Mouse (Mus musculus): ENCODE measurements around the gene Sh3bp1.
A peak's percentile ranks its signal among the peaks of the same experiment; 100 is the strongest.

The Sh3bp1 gene

DNA sequence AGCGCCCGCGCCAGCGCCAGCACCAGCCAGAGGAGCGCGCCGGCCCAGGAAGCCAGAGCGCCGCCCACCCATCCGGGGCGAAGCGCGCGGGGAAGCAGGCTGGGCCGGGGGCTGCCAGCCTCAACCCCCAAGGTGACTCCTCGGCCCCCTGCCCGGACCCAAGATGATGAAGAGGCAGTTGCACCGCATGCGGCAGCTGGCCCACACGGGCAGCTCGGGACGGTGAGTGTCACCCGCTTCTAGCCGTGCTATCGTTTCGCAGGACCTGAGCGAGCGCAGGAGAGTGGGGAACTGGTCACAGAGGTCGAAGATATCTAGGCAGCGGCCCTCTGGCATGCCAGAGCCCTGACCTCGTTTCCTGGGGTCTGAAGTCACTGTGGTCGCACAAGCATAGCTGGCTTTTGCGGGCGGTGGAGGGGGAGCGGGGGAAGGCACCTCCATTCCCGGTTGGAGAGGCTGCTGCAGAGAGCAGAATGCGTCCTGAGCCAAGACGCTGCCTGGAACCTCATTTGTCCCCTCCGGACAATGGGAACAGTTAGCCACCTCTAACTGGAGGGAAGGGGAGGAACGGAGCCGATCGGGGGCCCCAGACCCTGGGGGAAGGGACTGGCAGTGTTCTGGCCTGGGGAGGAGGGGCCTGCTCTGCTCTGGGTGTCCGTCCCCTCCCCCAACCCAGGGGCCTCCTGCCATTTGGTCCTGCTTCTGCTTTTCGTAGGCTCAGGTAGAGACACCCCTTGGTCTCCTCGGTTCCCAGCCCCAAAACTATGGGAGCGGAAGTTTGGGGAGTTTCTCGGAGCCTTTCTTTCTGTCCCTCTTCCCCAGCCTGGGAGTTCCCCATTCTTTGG, at the start of gene Sh3bp1:
Sh3bp1 (plus strand) TSS at position 29 of the 845 bp plus-strand sequence.
- peak; percentile 74 to 88 for DNase-seq (ENCODE audit: low spot score in 2 of 2)

DNA sequence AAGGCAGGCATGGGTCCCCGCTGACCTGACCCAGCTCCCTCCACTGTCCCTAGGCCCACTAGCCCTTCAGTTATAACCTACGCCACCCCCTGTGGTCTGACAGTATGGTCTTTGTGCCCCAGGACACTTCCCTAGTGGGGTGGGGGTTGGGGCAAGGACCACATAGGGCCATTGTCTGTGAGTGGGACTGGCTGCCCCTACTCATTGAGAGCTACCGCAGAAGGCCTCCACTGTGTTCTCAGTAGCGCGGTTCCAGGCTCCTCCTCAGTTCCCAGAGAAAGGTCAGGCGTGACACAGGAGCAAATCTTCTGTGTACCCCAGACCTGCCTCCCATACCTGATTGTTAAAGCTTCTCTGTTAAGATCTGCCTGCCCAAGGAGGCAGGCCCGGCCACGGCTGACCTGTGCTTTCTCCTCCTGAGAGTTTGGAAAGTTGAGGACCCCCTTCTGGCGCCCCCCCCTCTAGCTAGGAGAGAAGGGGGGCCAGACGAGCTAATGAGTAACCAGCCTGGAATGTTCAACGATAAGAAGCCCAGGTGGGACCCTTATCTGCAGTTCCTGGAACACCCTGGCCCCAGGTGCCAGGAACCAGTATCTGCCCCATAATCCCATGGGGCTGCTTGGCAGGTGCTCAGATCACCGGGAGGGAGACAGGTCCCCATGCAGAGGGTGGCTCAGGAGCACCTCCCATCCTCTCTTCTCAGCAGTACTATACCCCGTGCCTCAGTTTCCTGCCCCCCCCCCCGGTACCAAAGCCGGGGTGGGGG, 49.3 kb upstream of the Sh3bp1 start:
- no peak for DNase-seq (ENCODE audit: low spot score in 2 of 2)

DNA sequence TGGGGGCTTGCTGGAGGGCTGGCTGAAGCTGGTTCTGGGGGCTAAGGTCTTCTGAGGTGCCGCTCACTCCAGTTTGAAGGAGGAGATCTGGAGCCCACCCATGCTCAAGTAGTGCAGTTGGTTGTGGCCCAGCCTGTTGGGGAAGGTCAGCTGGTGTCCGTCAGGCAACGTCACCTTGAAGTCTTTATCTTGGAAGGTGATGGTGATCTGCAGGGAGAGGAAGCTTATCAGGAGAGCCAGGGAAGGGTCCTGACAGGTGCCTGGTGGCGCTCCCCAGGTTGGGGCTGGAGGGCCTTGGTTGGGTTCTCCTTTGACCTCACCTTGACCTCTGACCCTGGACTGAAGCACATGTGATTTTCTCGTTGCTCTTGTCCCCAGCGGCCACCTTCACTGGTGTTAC, 48.6 kb upstream of the Sh3bp1 start:
- DNase-seq (ENCODE audit: low spot score in 2 of 2): no peak

DNA sequence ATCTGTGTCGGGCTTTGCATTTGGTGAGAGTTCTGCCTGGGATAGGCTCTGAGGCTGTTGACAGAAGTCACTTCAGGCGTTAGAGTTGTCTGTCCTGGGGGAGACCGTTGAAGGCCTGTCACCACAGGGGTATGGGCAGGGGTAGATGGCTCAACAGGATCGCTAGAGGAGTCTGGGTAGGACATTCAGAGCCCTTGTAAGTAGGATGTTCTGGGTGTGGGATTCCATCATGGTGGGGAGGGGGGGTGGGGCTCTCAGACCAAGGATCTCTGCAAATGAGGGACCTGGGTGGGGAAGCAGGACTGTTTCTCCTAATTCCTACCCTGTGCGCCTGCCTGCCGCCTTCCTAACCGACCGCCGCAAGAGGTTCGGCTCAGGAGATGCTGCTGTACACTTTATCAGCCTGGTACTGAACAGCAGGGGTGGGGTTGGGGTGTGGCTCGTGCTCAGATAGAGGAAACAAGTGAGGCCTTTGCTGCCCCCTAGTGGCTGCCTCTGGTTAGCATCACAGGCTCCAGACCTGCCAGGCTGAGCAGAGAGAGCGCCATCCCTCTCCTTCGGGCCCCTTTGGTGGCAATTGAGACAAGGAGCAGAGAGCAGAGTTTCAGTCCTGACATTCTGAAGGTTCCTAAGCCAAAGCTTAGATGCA, 47.9 kb upstream of the Sh3bp1 start:
- peak; percentile 92 to 98 for DNase-seq (ENCODE audit: low spot score in 2 of 2)

DNA sequence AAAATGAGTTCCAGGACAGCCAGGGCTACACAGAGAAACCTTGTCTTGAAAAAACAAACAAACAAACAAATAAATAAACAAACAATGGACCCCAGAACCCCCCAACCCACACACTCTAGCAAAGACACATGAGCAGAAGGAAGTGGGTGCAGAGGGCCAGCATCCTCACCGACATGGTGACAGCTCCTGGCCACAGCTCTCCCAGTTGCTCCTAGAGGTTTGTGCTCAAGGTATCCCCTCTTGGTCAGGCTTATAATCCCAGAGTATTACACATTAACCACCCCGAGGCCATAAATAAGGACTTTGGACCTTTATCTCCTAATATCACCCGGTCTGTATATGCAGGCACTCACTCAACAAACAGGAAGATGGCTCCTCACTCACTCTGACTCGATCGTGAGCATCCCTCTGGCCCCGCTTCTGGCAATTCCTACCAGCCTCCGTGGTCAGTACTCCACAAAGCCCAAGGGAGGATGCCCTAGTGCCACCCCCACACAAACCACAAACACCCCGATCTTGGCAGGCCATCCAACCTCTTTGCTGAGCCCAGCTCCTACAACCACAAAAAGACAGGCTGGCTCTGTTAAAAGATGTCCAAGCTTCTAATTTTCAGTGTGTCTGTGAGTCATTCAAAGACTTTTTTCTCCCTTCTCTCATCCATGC, 44.1 kb upstream of the Sh3bp1 start, which contains the start of gene Lgals2:
Lgals2 (minus strand) TSS at position 227 of the 663 bp plus-strand sequence.
- DNase-seq (ENCODE audit: low spot score in 2 of 2): no peak

DNA sequence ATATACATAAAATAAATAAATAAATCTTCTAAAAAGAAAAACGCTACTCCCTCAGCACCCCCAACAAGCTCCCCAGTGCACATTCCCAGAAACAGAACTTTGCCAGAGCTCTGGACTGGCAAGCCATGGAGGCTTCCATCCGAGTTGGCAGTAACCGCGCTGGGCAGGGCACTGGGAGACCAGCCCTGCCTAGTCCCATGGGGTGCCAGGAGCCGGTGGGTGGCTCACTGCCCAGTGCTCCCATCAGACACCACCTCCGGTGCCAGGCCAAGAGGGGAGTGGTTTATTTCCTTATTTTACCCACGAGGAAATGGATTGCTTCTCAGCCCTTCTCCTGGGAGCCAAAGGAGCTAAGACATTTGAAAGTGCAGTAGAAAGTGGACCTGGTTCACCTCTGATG, 42.6 kb upstream of the Sh3bp1 start:
- DNase-seq (ENCODE audit: low spot score in 2 of 2): no peak

DNA sequence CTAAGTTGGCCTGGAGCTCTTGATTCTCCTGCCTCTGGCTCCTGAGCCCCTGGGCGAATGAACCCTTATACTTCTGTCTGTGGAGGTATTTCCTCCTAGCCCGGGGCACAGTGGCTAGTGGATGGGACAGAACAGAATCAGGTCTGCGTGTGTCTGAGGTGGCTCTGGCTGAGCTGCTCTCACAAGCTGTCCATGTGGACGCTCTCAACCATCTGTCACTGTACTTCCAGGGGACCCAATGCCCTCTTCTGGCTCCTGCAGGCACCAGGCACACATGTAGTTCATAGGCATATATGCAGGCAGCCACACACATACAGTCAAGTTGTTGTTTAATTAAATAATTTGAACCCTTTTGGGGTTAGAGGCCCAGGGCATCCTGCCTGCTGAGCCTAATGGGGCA, 40.3 kb upstream of the Sh3bp1 start:
- no peak for DNase-seq (ENCODE audit: low spot score in 2 of 2)

DNA sequence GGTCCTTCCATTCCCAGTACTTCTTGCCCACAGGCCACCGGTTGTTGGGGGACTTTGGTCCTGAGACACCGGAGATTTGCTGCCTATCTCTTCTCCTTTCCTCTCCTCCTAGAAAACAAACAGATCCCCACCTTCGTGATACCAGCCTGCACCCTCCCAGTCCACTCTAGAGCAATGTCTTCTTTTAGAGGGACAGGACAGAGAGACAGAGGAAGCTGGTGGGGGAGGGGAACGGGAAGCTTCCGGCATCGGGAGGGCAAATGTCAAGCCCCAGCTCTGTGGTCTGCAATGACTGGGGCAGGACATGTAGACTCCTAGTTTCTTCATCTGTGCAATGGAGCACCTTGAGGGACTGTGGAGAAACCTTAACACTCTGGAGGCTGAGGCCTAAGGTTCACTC, 39.9 kb upstream of the Sh3bp1 start:
- DNase-seq (ENCODE audit: low spot score in 2 of 2): no peak

DNA sequence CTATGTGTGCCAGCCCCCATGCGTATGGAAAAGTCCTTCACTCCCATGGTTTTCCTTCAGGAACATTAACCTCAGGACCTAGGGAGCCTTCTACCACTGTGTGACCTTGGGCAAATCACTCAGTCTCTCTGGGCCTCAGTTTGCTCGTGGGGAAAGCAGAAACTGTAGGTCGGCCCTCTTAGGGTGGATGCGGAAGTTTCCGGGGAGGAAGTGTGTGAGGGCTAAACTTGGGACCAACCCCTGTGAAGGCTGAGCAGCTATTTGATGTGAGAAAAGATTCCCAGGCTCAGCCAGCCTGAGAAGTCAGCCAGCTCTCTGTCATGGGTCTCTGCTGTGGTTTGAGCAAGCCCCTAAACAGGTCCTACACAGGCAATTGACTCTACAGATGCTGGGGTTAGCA, 37.3 kb upstream of the Sh3bp1 start:
- DNase-seq (ENCODE audit: low spot score in 2 of 2): no peak

DNA sequence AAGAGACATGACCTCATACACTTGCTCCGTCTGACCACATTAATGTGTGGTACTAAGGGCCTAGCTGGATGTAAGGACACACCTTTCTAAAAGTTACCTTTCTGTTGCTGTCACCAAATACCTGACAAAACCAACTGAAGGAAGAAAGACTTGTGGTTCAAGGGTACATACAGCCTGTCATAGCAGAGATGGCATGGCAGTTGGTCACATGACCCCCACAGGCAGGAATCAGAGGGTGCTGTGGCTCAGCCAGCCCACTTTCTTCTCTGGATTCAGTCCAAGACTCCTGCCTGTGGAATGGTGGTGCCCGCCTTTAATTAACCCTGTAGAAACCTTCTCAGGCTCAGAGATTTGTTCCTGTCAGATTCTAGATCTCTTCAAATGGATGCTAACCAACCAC, 36.4 kb upstream of the Sh3bp1 start:
- DNase-seq (ENCODE audit: low spot score in 2 of 2): no peak

DNA sequence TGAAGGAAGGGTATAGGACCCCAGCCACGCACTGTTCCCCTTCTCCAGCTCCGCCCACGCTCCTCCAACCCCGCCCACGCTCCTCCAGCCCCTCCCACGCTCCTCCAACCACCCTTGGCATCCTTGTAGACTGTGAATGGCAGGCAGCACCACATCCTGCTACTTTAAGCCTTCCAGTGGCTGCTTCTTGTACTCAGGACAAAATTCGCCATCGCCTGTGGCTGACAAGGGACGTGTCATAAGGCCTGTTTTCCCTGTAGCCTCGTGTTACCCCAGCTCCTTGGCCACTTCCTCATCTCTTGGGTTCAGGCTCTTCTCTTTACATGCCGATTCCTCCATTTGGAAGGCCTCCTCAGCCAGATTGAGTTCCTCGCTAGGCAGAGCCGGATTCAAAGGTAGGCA, 35.7 kb upstream of the Sh3bp1 start:
- DNase-seq (ENCODE audit: low spot score in 2 of 2): no peak

DNA sequence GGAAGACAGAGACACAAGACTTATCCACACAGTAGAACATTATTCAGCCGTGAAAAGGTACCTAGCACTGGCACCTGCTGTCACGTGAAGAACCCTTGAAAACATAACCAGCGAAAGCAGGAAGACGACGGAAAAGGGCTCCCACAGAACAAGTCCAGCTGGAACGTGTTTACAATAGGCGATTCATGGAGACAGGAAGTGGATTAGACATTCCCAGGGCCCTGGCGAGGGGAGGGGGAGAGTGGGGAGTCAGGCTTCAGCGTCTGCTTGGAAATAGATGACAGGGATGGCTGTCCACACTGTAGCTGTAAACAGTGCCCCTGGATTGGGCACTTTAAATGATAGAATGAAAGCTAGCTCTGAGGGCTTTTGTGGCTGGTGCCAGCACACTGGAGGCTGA, 31.2 kb upstream of the Sh3bp1 start:
- no peak for DNase-seq (ENCODE audit: low spot score in 2 of 2)

DNA sequence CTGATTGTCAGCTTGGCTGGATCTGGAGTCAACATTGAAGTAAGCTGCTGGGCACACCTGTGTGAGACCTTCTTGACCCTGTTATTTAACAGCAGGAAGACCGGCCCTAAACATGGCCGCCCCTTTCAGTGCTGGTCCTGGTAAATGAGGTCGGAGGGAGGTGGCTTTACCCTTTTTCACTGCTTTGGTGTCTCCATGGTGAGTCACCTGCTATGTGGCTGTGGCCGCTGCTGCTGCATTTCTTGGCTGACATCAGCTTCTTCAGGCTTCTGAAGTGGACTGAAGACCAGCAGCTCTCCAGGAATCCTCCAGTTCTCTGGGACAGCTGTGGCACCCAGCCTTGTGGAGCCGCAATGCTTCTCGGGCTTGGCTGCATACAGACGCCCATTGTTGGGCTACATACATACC, 30.7 kb upstream of the Sh3bp1 start:
- no peak for DNase-seq (ENCODE audit: low spot score in 2 of 2)

DNA sequence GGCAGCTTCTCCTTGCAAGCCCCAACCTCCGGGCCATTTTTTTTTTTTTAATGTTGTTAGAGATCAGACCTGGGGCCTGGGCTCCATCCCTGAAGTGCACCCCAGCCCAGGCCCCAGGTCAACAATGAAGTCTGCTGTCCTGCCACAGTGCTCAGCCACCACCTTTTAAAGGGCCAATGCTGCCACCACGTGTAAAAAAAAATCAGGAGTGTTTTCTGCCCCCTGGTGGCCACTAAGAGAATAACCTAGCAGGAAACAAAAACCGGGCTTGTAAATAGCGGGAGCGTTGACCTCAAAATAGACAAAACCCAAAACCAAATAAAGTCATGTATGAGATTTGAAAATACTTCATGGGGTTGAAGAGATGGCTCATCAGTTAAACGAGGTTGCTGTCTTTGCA, 29.8 kb upstream of the Sh3bp1 start:
- DNase-seq (ENCODE audit: low spot score in 2 of 2): no peak

DNA sequence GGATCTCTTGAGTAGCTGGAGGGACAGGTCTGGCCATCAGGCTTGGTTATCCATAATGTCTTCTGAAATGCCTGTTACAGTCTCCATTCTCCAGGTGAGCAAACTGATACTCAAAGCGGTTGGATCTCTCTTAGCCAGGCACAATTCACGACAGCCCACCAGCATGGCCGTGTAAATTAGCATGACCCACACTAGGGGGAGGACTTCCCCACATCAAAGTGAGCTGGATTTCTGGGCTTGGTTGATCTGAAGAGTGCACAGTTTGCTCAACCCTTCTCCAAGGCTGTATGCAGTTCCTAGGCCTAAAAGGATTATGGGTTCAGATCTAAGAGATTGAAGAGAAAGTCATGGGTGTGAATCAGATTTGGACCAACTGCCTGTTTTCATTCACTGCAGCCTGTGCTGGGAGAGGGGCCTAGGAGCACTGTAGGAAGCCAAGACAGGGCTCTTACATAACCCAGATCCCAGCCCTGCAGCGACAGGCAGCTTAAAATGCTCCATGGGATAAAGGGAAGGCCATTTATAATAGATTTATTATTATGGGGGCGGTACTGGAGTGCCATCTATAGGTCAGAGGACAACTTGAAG, 27.5 kb upstream of the Sh3bp1 start:
- no peak for DNase-seq (ENCODE audit: low spot score in 2 of 2)

DNA sequence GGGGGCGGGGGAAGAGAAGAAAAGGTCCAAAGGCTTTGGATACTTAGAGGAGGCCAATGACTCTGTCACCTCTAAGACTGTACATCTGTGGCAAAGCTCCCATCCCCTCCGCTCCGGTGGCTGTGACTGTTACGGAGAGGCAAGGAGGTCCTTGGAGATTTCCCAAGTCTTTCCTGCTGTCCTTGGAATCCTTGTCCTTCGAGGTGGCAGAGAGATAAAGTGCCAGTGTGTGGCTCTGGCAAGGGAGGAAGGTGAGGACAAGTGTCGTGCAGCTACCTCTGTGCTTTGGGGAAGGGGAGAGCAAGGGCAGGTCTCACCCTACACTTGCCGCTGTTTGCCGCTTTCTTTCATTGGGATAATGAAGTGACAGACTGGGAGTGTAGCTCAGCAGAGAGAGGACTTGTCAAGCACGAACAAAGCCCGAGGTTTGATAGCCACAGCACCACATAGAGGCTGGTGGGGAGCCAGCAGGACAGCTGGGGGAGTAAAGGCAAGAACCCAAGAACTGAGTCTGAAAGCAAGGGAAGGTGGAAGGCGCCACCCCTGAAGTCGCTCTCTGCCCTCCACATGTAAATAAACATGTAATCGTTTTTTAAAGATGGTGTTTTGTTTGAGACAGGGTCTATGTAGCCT, 25.6 kb upstream of the Sh3bp1 start:
- no peak for DNase-seq (ENCODE audit: low spot score in 2 of 2)

DNA sequence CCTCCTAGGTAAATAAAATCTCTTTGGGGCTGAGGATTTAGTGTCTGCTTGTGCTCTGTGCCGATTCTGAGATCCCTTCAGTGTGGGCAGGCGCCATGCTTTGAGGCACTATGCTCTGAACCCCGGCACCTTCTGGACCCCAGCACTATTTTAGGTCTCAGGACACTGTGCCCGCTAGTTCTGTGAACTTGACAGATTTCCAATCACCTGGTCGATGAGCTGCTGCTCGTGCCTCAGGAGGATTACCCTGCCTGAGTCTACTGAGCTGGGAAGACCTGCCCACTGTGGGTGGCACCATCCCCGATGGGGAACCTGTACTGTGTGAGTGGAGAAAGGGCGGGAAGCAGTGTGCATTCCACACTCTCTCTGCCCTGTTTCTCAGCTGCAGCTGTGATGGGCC, 24.6 kb upstream of the Sh3bp1 start:
- no peak for DNase-seq (ENCODE audit: low spot score in 2 of 2)

DNA sequence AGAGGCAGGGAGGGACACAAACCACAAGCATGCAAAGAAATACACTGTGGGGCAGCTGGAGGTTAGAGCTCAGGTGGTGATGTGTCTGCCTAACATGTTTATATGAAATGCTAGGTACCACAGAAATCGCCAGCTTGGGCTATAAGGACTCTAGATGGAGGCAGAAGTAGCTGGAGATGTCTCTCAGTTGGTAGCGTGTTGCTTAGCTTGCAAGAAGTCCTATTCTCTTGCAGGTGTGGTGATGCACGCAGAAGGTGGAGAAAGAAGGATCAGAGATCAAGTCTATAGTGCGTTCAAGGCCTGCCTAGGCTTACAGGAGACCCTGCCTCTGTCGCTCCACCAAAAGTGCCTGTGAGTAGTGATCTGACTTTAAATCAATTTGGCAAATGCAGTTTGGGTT, 24.0 kb upstream of the Sh3bp1 start:
- no peak for DNase-seq (ENCODE audit: low spot score in 2 of 2)

DNA sequence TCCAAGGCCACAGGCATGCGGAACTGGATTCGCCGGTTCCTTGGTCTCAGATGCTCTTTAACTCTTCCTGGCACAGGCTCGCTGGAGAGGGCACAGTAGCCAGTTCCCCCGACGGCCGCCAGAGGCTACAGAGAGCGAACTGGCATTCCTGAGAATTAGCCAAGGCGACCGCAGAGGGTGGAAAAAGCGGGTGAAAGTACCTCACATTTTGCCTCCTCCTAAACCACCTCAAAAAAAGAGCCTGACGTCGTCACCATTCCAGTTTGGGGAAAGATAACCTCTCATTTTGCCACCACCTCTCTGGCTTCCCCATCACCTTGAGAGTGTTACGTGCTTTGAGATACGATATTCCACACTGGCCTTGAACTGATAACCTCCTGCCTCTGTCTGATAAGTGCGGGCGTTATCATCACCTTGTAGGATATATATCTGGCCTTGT, 23.3 kb upstream of the Sh3bp1 start:
- DNase-seq (ENCODE audit: low spot score in 2 of 2): peak; percentile 79 to 88

DNA sequence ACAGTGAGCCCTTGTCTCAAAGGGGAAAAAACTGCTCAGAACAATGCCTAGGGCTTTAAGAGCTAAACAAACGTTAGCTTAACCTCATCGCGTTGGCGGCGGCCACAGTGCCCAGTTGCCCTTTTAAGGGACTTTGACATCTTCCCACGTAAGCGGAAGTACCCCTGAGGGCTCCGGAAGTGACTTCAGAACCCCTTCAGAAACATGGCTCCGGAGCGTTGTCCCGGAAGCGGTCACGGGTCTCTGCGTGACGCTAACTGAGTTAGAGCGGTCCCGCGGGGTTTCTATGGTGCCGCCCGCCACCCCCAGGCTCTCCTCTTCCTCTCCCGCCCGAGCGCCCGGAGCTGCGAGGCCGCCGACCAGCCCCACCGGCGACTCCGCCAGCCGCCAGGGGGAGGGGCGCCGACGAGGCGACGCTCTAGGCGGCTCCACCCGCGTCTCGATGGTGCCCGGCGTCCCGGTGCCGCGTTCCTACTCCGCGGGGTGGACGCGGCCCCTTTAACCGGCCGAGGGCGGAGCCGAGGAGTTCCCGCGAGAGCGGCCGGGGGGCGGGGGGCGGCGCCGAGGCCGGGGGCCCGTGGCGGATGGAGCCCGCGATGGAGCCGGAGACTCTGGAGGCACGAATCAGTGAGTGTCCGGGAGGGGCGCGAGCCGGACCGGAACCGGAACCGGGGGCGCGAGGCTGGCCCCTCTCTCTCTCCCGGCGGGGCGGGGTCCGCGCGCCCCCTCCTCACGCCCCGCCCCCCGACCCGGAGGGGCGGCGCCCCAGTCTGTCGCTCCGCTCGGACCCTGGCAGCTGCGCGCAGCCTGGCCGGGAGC, 22.4 kb upstream of the Sh3bp1 start, which contains the start of gene Gga1:
Gga1 (plus strand) TSS at position 200 of the 819 bp plus-strand sequence.
- DNase-seq (ENCODE audit: low spot score in 2 of 2): peak; percentile 85 to 94
